Mouse (Mus musculus): Measurements from ENCODE around the gene Traf2. TPM values are rescaled to one million over a fixed set of nuclear protein-coding genes. Genes with fewer than 3 reads are reported as not detected.
"Not testable (repeated sequence)": the region's sequence is repeated elsewhere in the genome, so short reads cannot be mapped to it uniquely, and the experiment has no call there.

Traf2 gene
- total RNA-seq, 2 experiments from 2014 or later, result 9.8 to 11.1 TPM

DNA sequence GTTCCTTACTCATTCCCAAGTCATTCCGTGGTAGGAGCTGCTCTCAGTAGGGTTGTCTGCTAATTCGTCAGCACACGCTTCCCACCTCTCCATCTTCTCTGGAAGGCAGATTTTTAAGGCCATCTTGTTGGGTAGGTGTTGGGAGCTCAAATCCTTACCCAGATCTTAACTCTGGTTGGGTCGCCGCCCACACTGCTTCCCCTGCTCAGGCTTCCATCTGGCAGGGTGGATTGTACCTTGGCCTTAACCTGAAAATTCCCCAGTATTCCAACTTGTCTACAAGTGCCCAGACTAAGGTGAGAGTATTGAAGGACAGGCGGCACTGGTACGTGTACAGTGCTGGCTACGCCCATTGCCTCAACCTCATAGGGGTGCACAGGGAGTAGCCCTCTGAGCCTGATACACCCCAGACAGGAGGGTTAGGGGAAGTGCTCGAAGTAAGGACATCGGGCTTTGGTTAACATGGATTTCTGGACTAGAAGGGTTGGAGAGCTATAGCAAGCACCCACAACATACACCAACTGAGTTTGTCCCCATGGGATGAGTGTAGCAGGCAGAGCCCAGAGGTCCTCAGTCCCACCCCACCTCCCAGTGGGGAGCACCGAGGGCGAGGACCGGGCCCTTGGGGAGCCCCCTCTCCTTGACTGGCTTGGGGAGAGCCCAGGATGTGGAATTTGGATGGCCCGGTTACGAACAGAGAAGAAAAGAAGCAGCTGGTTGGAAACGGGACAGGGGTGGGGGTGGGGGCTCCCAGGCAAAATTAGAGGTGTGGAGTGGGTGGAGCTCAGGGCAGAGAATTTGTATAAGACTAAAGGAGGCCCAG lies 29.5 kb upstream of the Traf2 start:
- no peak for DNase-seq (ENCODE audit: low spot score in 2 of 2)

DNA sequence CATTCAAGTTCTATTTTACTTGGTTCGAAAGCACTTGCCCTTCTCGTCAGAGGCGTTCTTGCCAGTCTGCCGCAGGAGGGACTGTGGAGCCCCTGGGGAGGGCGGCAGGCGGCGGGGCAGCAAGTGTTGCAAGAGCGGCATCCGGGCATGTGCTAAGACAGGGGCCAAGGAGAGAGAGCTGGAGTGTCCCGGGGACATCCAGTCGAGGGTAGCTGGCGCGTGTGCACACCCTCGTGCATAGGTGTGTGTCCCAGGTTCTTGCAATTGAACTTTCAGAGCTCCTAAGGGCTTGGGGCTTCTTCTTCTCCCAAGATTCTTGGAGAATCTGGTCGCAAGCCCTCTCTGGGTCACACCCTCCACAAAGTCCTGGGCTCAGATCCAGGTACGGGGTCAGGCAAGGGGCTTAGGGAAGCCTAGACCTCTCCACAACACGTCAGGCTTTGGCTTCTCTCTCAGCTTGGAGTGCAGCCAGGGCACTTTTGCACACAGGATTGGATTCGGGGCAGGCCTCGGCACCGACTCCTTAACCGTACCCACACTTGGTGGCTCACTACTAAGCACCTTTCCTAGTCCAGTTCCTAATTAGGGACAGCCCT lies 28.8 kb upstream of the Traf2 start:
- DNase-seq (ENCODE audit: low spot score in 2 of 2), result peak; percentile 34 to 62

DNA sequence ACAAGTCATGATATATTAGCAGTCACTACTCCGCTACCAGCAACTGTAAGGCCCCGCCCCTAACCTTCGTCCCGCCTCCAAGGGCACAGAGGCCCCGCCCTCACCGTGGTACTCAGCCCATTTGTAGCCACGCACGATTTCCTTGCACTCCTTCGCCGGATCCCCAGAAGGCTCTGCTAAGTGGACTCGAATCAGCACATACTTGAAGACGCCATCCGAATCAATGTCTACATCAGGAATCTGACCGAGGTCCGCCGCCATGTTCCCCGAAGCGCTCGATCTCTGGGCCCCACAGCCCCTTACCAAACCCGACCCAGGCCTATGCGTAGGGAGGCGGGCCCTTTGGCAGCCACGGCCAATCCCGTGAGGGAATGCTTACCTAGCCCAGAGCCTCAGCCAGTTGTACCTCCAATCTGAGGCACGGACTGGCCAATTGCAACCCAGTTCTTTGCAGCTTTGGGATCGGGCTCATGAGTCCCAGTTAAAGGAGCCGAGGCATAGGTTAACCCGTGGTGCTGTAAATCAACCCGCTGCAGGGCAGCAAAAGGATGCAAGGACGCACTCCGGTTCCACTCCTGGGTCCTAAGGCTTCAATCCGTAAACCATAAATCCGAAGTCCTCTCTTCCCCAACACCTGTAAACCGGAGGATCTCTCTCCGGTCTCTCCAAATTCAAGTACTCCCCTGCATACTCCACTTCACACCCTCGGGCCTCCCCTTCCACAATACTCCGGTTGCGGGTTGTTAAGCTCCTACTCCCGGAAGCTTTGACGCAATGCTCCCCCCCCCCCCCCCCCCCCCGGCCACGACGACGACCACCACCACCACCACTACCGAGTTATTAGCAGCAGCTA lies 28.1 kb upstream of the Traf2 start, which contains the start of the genes Mamdc4 and Phpt1:
Gene Mamdc4 (minus strand): TSS at position 267 of the 853 bp plus-strand sequence.
Gene Phpt1 (minus strand): TSS at position 646 of the 853 bp plus-strand sequence.
- DNase-seq (ENCODE audit: low spot score in 2 of 2), result peak; percentile 98

DNA sequence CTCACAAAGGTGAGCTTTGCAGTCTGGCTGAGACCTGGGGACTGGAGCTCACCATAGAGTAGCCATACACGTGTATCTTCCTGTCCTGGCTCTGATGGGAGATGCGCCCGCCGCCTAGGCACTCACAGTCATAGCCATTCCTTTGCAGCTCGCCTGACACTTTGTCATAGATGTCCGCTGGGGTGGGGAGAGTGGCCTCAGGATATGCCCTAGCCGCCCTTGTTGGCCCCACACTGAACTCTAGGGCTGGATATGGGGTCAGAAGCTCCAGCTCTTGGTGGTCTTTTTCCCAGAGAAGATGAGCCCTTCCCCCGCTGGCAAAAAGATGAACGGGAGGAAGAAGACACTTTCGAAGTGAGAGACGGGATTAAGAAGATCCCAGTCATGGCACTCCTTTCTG lies 27.4 kb upstream of the Traf2 start:
- no peak for DNase-seq (ENCODE audit: low spot score in 2 of 2)

DNA sequence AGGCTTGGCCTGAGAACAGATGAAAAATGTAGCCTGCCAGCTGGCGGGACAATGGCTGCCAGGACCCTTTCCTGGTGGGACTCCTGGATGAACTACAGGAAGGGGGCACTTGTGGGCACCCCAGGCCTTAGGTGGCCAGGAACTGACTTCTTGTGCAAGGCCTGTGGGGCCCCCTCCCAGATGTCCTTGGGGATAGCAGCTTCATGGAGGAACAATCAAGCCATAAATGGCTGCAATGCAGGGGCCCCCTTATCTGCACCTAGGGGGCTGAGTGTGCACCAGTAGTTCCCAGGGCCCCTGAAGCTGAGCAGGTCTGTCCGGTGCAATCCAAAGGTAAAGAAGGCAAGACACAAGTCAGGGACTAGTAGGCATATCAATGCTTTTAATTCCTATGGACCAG lies 26.3 kb upstream of the Traf2 start:
- no peak for DNase-seq (ENCODE audit: low spot score in 2 of 2)

DNA sequence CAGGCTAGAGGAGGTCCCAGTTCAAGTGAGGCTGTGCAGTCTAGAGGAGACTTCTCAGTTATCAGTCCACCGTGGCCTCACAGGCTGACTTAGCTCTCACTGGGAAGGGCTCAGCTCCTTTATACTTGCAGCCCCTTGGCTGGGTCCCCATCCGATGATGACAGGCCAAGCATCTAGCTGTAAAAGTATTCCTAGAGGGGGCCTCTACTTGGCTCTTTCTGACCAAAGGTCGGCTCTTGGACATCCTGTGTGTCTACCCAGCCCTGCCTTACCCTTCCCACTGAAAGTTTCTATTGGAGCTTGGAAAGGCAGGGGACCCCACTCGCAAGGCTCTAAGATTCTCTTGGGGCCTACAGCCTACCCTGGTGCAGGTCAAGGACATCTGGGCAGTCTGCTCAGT lies 24.5 kb upstream of the Traf2 start:
- DNase-seq (ENCODE audit: low spot score in 2 of 2), result no peak

DNA sequence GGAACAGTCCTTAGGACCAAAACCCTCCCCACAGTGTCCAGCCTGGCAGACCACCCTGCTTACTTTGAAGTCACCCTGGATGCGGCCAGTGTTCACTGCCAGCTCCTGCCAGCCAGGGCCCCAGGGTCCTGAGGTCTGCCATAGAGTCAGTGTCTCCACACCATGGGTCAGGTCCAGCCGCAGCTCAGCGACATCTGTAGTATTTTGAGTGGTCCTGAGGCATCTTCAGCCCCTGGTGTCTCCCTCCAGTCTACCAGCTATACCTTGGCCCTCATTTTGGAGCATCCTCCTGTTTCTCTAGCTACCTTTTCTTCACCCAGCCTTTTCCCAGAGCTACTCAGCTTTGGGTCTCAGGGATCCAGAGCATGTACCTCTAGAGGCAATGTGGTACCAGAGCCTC lies 22.6 kb upstream of the Traf2 start:
- no peak for DNase-seq (ENCODE audit: low spot score in 2 of 2)

DNA sequence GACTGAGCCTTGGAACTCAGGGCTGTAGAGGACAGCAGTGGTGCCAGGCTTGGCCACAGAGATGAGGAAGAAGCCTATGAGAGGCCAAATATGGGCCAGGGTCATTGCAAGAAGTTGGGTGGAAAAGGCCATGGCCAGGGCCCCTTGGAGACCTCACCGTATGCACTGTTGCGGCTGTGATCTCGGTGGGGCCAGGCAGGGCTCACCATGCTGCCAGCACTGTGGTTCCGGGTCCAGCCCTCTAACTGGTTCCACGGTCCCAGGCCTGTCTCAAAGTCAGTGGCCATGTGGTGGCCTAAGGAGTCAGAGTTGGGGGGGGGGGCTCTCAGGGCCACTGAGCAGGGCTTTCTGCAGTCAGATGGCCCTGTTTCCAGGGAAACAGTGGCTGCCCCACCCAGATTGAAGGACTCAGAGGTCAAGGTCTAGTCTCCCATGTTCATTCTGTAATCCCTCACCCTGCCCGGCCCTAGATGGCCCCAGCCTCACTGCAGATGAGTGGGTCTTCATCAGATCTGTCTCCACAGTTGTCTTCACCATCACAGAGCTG lies 21.8 kb upstream of the Traf2 start:
- no peak for DNase-seq (ENCODE audit: low spot score in 2 of 2)

DNA sequence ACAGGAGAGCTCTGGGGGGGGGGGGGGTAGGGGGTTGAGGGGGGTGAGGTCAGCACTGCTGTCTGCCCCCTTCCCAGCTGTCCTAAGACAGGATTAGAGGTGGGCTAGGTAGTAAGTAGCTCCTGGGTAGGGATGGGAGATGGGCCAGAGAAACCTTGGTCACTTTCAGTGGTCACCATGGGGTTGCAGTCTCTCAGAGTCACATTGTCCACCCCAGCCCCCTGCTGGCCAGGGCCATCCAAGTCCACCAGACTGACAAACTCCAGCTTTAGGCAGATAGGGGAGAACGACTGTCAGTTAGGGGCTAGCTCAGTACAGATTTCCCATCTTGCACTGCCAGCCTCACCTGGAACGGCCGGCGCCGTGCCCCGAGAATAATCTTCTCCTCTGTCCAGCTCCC lies 19.8 kb upstream of the Traf2 start:
- DNase-seq (ENCODE audit: low spot score in 2 of 2), result no peak

DNA sequence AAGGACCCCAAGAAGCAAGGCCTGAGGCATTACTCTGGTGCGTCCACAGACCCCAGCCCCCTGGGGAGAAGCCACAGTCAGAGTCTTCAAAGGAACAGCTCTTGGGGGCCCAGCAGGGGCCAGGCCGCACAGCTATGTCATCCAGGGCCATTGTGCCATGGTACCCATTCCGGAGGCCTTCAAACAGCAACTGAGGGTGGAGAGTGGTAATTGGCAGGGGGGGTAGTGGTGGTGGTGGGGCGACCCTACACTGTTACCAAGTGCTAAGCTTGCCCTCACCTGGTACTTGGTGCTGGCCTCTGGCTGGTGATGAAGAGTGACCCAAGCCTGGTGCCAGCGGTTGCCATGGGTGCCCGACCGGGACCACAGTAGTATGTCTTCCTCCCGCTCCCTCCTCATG lies 19.0 kb upstream of the Traf2 start:
- DNase-seq (ENCODE audit: low spot score in 2 of 2), result no peak

DNA sequence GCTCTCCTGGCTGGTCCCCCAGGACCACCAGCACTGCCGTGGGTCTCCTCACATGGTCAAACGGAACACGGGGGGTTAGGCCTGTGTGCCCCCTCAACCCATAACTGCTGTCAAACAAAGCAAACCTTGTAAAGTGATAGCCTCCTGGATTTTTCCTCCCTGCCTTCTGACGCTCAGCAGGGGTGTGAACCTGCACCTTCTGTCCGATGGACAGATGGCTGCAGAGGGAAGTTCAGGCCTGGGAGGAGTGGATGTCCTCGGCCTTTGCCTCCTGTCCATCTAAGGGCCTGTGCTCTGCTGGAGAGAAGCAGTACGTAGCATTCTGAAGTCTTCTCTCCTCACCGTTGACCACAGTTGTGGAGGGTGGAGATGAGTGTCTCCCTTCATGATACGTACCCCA lies 15.2 kb upstream of the Traf2 start:
- DNase-seq (ENCODE audit: low spot score in 2 of 2), result no peak

DNA sequence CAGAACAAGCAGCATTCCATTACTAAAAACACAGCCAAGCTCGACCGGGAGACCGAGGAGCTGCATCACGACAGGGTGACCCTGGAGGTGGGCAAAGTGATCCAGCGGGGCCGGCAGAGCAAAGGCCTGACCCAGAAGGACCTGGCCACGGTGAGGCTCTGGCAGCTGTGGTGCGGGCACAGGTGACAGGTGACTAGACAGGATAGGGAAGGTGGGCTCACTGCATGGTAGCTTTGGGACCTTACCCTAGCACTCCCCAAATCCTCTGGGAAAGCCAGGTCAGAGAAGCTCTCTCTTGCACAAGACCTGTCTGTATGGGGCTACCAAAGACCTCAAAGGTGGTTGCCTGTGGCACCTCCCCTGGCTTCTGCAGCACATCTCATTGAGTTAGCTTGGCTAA lies 13.8 kb upstream of the Traf2 start:
- no peak for DNase-seq (ENCODE audit: low spot score in 2 of 2)

DNA sequence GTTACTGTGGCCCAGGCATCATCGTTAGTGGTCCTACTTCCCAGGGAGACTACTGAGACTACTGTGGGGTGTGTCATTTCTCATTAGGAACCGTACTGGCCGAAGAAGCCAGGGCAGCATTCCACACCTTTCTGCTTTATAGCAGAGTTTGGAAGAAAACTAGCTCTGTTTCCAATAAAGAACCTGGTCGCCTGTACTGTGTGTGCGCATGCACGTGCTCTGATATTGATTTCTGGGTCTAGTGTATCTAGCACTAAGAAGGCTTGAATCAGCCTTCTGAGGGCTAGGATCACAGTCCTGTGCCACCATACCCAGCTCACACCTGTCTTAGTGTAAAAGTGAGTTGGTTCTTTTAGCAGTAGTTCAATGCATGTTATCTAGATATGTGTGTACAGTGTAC lies 12.0 kb upstream of the Traf2 start:
- no peak for DNase-seq (ENCODE audit: low spot score in 2 of 2)

DNA sequence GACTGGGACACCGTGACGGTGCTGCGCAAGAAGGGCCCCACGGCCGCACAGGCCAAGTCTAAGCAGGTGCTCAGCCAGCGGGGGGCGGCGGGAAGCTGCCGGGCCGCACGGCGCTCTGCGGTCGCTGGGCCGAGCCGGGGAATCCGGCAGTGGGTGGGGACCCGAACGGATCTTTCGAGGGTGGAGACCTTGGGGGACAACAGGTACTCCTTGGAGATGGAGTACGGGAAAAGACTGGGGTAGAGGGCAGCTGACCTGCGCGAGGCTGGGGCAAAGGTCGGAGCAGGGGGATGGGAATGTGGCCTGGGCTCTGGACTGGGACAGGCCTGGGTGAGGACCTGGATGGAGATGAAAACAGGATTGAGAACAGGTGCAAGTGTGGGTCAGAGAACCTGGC lies 11.2 kb upstream of the Traf2 start:
- DNase-seq (ENCODE audit: low spot score in 2 of 2), result no peak

DNA sequence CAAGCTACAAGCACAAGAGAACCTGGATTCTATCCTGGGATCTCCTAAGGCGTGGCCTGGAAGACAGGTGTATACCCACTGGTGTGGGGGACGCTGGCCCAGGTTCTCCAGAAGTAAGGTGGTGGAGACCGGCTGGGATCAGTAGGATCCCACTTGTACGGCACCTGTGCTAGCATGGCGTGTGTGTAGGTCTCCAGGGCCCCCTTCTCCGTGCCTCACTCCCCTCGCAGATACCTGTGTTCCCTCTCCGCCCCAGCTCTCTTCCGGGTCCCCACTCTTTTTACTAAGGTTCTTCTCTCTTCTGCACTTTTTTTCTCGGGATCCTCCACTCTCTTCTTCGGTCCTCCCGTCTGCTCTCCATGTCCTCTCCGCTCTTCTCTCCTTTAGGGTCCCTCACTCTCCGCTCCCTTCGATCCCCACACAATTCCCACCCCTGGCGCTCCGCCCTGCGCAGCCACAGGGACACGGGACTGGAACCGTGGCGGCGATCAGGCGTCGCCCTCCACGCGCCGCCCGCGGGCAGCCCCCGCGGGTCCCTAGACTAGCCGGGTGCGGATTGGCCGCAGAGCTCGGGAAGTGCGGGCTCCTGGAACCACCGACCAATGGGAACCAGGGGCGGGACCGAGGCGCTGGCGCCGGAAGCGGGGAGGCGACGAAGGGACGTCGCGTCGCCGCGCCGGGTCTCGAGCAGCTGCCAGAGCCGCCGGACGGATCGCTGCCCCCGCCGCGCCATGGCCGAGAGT lies 10.7 kb upstream of the Traf2 start, which contains the start of gene Edf1:
Gene Edf1 (plus strand): TSS at position 627 of the 743 bp plus-strand sequence.
- peak; percentile 91 to 96 for DNase-seq (ENCODE audit: low spot score in 2 of 2)

DNA sequence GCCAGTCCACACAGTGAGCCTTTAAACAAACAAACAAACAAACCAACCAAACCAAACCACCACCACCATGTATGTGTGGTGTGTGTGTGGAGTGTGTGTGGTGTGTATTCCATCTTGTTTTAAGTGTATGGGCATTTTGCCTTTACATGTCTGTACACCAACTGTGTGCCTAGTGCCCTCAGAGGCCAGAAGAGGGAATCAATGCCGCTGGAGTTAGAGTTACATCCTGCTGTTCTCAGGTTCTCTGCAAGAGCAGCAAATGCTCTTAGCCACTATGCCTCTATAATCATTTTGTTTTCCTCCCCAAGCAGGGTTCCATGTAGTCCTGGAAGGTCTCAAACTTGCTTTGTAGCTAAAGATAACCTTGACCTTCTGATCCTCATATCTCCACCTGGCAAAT lies 9.6 kb upstream of the Traf2 start:
- DNase-seq (ENCODE audit: low spot score in 2 of 2), result no peak

DNA sequence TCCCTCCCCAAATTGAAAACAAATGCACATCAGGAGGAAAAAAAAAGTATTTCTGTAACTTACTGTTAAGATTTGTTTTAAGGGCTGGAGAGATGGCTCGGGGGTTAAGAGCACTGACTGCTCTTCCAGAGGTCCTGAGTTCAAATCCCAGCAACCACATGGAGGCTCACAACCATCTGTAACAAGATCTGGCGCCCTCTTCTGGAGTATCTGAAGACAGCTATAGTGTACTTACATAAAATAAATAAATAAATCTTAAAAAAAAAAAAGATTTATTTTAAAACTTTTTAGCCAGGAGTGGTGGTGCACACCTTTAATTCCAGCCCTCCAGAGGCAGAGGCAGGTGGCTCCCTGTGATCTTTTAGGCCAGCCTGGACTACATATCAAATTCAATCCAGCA lies 8.7 kb upstream of the Traf2 start:
- DNase-seq (ENCODE audit: low spot score in 2 of 2), result not testable (repeated sequence)

DNA sequence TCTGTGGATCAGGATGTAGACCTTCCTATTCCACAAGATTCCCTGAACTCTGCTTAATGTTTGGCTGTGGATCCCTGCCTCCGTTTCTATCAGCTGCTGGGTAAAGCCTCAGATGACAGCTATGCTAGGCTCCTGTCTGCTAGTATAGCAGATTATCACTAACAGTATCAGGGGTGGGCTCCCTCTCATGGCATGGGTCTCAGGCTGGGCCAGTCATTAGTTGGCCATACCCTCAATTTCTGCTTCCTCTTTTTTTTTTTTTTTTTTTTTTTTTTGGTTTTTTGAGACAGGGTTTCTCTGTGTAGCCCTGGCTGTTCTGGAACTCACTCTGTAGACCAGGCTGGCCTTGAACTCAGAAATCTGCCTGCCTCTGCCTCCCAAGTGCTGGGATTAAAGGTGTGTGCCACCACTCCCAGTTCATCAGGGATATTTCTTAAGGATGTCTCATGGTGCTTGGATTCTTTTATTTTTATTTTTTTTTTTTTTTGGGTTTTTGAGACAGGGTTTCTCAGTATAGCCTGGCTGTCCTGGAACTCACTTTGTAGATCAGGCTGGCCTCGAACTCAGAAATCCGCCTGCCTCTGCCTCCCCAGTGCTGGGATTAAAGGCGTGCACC lies 6.5 kb upstream of the Traf2 start:
- not testable (repeated sequence) for DNase-seq (ENCODE audit: low spot score in 2 of 2)

DNA sequence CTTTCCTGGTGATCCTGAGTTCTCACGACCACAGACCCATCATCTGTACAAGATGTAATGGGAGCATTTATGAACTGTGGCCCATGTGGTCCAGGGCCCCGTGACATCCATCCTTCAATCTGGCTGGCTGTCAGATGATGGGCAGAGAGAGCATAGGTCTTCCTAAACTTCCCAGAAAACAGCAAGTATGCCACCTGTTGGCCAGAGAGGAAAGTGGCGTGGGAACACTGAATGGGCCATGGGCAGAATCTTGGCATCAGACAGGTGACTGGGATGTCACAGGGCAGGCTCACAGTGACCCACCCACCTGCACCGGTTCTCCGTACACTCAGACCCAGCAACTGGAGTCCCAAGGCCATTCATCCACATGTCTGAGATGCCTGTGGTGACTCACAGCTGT lies 4.4 kb upstream of the Traf2 start:
- peak in 1 of 2 experiments; percentile 47 for DNase-seq (ENCODE audit: low spot score in 2 of 2)
